Mouse (Mus musculus): ENCODE measurements around the gene Foxp1.

- TF ChIP-seq CTCF (IDR thresholded peaks at IDR 0.05; ENCODE audit: borderline replicate concordance, control insufficient read depth, extremely low read depth, insufficient read depth, low read length, poor library complexity) (peak; percentile 48; the same call in 1 of the 2 replicates), POLR2A (IDR thresholded peaks at IDR 0.05; ENCODE audit: control insufficient read depth, extremely low read depth, insufficient read depth, low read length, poor library complexity) (no peak)
Measured at GRCm38 (mm10) chr6:99385059-99385604, 137.4 kb downstream of the Foxp1 start.
